Mouse (Mus musculus) spleen, embryonic (tissue): ENCODE measurements around the gene Tns2.
"Not testable (repeated sequence)": the region's sequence is repeated elsewhere in the genome, so short reads cannot be mapped to it uniquely, and the experiment has no call there.

ENCODE experiments used
- CTCF ChIA-PET: fragments of 350-600 bp; sonication (Branson Sonifier 250); formaldehyde crosslinking; loops from one replicate; lab custom pipeline; 2022; lab: Charles Lee

Gene Tns2

DNA sequence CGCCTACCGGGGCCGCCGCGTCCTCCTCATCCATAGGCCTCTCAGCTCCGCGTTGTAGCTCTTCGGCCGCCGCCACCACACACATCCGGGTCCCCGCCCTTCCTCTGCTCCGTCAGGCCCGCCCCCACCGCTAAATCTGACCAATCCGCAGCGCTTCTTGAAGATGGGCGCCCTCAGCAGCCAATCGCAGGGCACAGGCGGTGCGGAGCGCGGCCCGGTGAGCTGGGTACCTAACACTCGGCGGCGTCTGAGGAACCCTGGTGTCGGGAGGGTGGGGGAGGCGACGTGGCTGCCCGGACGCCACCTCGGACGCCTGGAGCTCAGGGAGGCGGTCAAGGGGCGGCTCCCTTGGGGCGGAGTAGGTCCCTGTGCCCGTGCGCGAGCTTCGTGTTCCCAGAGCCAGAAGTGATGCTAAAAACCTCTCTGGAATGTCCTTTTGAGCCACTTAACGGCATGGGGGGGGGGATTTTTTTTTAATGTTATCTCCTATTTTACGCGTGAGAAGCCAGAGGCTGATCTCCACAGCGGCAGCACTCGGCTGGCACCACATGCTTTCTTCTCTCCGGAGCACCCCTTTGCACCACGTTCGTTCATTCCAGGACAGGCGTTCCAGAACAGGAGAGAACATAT lies 36.0 kb downstream of the Tns2 start, which contains the start of gene Spryd3:
TSS of gene Spryd3 (minus strand) at position 106 of the 630 bp plus-strand sequence.
- CTCF ChIA-PET = interaction anchor here (0.6 kb wide), 2 partner anchors 29 to 30 kb away, joined by 6 to 17 read pairs; no protein-coding TSS in a partner anchor

DNA sequence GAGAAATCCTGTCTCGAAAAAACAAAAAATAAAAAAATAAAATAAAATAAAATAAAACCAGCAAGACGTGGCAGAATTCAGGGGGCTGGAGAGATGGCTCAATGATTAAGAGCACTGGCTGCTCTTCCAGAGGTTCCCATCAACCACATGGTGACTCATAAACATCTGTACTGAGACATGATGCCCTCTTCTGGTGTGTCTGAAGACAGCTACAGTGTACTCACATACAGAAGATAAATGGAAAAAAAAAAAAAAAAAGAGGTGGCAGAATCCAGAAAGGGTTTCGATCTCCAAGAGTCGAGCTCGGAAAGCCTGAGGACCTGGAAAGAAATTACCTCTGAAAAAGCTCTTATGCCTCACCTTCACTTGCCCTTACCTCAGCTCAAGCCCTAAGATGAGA lies 40.9 kb downstream of the Tns2 start:
- CTCF ChIA-PET = no interaction called here

DNA sequence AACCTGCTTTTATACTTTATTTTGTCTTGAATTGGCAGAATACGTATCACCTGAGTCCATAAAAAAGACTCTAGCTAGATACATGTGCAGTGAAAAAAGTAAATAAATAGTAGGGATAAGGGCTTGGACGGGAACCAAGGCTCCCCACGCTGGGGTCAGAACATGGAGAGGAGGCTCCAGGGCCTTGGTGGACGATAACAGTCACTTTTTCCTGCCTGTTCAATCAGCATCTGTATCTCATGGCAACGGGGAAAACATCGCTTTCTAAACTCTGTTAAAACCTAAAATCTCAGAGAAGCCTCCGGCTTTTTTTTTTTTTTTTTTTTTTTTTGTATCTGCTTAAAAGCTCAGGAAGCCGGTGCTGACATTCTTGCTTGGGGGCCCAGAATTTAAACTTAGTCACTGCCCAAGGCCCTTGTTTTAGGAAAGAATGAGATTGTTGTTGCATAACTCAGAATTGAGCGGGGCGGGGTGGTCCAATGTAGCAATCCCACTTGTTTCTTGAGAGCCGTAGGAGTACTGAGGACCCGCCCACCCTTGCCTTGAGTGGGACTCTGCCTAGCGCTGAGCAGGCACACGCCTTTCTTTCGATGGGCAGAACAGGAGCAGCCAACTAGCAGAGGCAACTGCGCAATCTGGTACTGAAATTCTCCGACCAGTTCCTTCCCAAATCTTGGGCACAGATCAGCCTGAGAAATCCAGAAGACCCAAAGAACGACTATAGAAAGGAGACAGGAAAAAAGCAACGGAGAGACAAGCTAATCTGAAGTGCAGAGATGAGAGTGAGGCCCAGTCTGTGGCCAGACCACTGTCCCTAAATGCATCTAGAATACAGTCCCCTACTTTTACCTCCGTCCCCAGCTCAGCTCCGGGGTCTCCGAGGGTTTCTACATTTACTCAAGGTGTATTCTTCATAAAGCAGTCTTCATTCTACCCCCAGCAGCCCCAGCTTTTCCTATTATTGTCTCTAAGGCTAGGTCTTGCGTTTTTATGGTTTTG lies 43.0 kb downstream of the Tns2 start:
- CTCF ChIA-PET = interaction anchor here (0.6 kb wide), 1 partner anchor 493 kb away, joined by 3 read pairs; no protein-coding TSS in a partner anchor

DNA sequence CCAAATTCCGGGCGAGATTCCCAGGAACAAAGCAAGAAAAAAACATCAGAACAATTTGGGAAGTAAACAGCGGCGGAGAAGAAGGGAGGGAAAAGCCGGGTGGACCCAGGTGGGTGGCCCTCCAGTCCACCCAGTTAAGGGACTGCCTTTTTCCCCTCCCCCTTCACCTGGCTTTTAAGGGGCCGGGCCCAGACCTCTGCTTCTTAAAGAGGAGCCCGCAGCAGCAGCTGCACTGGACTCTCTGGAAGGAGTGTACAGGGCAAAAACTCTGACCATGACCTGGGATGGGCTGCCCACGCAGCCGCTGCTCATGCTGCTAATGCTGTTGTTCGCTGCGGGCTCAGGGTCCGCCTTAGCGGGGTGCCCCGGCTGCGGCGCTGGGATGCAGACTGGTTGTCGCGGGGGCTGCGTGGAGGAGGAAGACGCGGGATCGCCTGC lies 44.1 kb downstream of the Tns2 start, which contains the start of gene Igfbp6:
TSS of gene Igfbp6 (plus strand) at position 89 of the 438 bp plus-strand sequence.
- CTCF ChIA-PET = no interaction called here

DNA sequence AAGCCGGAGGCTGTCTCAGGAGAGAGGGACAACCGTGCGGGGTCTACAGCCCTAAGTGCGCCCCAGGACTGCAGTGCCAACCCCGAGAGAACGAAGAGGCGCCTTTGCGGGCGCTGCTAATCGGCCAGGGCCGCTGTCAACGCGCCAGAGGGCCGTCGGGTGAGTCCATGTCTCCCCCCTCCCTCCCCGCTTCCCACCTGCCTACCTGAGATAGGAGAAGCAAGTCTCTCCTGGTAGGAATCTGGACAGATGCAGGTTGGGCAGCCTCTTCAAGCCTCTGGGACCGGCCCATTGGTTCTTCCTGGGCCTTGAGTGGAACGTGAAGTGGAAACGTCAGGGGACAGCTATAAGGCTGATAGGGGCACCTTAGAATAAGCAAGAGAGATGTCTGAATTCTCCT lies 44.5 kb downstream of the Tns2 start:
- CTCF ChIA-PET = no interaction called here

DNA sequence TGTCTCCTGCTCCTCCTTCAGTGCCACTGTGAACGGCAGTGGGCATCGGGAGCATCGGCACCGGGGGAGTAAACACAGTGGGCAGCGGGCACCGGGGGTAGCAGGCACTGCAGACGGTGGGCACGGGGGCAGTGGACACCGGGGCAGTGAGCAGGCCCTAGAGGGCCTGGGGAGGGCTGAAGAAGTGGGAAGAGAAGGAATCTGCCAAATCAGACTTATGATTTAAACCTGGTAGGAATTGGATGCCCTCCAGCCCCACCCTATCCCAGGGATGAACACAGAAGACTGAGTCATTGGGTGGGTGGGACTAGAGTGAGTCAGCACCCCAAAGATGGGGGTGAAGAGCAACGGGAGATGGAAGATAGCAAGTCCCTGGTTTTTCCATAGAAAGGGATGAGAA lies 45.1 kb downstream of the Tns2 start:
- CTCF ChIA-PET = no interaction called here

DNA sequence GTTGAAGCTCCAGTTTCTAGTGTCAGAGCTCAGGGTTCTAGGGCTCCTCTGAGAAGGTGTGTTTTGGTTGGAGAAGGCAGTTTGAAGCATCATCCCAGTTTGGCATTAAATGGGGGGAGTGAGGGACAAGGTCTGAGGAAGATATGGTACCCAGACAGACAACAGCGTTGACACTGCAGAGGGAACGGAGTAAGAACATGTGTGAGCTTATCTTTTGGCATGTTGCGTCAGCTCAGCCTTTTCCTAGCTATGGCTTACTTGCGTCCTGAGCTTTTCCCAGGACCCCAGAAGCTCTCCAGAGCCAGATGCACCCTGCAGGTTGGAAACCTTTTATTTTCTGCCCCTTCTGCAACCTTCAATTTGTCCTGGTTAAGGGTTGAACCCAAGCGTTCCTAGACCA lies 45.9 kb downstream of the Tns2 start:
- CTCF ChIA-PET = interaction anchor here (0.6 kb wide), 1 partner anchor 23 kb away, joined by 5 read pairs; no protein-coding TSS in a partner anchor

DNA sequence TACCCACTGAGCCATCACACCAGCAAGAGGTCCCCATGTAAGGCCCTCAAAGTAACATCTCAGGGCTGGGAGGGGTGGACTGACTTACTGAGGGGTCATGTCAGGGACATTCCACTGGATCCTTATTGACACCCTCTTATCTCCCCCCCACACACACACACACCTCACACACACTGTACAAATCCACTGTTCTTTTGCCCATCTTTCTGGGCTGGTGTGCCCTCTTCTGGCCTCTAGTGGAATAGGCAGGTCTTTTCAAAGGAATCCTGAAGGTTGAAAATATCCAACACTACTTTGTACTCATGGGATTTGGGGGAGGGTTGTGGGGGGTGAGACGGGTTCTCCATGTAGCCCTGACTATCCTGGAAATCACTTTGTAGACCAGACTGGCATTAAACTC lies 46.7 kb downstream of the Tns2 start:
- CTCF ChIA-PET = no interaction called here

DNA sequence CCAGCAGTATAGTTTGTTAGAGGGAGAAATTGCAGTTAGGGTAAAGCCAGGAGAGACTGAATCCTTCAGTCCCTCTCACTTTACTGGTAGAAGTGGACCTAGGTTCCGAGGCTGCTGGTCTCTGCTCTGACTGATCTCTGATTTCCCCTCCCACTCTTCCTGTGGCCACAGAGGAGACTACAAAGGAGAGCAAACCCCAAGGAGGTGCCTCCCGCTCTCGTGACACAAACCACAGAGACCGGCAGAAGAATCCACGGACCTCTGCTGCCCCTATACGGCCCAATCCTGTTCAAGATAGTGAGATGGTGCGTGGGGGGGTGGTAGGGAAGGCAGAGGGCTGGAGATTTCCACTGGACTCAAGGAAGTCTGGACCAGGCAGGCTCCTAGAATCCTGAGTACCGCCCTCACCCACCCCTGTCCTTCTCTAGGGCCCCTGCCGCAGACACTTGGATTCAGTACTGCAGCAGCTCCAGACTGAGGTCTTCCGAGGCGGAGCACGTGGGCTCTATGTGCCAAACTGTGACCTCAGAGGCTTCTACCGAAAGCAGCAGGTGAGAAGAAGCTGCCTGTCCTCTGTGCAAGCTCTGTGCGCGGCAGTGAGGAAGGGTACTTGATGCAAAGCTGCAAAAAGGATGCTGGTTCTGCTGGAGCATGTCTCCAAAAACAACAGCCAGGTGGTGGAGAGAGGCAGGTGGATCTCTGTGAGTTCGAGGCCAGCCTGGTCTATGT lies 47.6 kb downstream of the Tns2 start:
- CTCF ChIA-PET = no interaction called here

DNA sequence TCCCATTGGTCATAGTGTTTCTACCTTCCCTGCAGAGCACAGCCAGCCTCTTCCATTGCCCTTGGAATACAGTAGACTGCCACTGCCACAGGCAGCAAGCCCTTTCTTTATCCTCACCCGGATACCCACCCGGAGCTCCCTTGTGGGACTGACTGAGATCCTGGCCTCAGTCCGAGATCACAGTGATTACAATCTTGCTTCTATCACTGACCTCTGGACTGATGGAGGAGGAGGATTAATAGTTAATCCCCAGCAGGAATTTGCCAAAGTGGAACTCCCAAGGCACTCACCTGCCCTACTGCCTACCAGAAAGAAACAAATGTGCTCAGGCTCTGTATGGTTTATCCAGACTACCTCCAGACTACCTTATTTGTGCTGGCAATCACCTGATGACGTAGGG lies 49.3 kb downstream of the Tns2 start:
- CTCF ChIA-PET = no interaction called here

DNA sequence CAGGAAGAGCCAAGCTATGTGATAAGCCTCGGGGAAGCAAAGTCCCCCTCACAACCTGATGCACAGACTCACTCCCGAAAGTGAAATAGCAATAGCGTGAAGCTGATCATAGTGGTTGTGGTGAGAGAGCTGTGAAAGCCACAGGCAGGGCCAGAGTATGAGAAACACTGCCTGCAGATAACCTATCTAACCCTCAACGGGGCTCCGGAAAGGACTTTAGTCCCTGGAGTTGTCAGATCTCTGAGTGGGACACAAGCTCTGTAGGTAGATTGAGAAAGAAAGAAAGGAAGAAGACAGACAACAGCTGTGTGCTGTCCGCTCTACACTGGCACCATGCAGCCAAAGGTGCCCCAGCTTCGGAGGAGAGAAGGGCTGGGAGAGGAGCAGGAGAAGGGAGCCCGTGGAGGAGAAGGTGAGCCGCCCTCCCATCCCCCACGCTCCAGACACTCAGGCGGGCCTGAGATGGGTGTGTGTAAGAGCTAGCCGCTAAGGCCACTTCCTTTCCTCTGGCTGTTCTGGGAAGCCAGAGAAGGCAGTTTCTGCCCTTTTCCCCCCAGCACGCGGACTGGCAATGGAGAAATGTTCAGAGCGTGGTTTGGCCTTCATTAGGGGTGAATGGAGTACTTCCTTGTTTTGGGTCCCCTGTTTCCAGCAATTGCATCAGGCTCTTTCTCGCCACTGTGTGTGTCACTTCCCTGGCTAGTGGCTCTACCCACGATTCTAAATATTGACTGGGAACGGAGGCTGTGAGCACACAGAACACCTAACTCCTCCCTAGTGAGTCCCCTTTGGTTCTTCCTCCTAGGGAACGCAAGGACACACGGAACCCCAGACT lies 50.3 kb downstream of the Tns2 start, which contains the start of gene Soat2:
TSS of gene Soat2 (plus strand) at position 226 of the 835 bp plus-strand sequence.
- CTCF ChIA-PET = interaction anchor here (0.5 kb wide), 1 partner anchor 45 kb away, joined by 4 read pairs; no protein-coding TSS in a partner anchor

DNA sequence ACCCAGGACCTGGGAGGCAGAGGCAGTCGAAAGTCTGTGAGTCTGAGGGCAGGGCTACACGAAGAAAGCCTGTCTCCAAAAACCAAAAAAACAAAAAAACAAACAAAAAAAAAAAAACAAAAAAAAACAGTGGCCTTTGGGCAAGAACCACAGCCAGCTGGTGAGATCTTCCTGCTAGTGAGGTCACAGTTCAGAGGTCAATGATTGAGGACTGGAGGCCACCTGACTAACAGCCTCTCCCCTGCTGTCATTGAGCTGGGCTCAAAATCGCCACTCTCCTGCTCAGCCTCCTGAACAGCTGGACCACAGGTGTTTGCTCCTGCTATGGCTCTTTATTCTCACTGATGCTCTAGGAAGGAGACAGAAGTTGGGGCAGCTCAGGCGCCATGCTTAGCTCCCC lies 52.4 kb downstream of the Tns2 start:
- CTCF ChIA-PET = no interaction called here

DNA sequence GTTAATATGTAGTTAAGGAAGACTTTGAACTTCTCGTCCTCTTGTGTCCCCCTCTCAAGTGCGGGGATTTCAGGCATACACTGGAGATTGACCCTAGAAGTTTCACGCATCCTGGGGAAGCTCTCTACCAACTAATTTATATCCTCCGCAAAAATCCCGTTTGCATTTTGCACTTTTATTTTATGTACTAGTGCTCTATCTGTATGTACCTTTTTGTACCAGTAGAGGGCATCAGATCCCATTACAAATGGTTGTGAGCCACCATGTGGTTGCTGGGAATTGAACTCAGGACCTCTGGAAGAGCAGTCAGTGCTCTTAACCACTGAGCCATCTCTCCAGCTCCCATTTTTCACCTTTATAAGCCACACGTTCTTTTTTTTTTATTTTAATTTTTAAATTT lies 54.8 kb downstream of the Tns2 start:
- CTCF ChIA-PET = not testable (repeated sequence)

DNA sequence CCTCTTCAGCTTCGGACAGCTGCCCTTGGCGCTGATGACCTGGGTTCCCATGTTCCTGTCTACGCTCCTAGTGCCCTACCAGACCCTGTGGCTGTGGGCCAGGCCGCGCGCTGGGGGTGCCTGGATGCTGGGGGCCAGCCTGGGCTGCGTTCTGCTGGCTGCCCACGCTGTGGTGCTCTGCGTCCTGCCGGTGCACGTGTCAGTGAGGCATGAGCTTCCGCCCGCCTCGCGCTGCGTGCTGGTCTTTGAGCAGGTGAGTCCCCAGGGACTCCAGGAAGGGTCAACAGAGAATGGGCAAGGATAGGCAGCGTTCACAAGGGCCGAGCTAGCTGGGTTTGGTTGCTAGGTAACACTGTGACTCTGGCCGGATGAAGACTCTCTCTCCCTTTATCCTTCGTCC lies 56.6 kb downstream of the Tns2 start:
- CTCF ChIA-PET = no interaction called here

DNA sequence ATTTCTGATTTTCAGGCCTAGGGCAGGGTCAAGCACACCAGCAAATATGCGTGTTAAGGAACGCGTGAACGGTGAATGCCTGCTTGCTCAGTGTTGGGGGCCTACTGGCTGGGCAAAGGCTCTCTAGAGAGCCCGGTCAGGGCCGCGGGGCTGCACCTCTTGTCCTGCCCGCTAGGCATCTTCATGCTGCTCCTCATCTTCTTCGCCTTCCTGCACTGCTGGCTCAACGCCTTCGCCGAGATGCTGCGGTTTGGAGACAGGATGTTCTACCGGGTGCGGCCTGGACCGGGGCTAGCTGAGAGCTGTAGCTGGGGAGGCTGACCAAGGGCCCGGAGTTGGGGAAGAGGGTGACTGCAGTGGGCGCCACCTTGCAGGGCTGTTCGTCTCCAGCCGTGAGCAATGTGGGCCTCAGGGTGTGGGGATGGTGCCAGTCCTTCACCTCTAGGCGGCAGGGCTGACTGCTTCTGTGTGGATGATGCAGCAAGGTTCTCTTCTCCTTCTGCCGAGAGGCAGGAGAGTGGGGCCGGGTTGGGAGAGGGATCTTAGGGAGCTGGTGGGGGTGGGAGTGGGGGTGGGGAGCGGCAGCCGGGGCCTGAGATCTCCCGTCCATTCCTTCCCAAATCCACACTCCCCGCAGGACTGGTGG lies 60.3 kb downstream of the Tns2 start:
- CTCF ChIA-PET = no interaction called here

DNA sequence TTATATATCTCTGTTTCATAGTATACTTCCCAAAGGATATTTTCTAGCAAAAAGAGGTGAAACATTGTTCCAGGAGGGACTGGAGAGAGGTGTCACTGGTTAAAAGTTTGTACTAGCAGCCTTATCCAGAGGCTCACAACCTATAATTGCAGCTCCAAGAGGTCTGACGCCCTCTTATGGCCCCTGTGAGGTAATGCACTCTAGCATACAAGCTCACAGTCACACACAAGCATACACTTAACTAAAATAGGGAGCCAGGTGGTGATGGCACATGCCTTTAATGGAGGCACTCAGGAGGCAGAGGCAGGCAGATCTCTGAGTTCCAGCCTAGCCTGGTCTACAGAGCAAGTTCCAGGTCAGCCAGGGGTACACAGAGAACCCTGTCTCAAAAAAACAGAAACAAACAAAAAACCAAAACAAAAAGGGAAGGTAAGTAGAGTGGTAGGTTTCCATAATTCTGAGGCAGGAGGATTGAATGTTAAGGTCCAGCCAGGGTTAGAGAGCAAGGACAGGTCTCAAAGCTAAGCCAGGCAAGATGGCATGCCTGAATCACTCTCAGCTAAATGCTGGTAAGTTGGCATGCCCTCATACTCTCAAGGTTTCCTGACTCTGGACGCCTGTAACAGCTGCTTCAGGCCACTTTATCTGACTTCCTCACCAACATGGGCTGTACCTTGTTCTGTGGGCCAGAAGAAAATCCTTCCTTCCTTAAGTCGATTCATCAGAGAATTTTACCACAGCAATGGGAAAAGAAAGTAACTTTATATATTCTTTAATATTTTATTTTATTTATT lies 63.9 kb downstream of the Tns2 start:
- CTCF ChIA-PET = no interaction called here

DNA sequence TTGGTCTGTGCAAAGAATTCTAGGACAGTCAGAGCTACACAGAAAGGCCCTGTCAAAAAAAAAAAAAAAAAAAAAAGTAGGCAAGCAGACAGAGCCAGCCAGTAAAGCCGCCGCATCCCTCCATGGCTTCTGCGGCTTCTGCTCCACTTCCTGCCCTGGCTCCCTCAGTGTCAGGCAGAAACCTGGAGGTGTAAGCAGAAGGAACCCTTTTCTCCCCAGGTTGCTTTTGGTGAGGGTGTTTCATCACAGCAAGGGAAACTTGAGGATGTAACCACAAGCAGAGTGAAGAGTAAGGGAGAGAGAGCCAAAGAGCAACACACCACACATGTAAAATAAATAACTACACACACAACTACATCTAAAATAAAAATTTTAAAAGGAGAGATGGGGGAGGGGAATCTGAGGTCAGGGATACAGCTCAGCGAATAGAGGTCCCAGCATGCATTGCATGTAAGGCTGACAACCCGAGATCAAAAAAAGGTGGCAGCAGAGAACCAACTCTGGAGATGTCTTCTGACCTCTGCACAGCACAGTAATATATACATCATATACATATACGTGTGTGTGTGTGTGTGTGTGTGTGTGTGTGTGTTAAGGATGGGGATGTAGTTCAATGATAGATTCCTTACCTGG lies 65.4 kb downstream of the Tns2 start:
- CTCF ChIA-PET = interaction anchor here (0.6 kb wide), 1 partner anchor 161 kb away, joined by 3 read pairs; no protein-coding TSS in a partner anchor
